Mouse (Mus musculus) small intestine, adult 2 months (tissue): ENCODE data around the gene Tmem60.

Source experiments
- CTCF ChIP-seq: fragments of 200-500 bp; IDR thresholded peaks from 2 replicates; pipeline ENCODE4 v1.5.1; 2012; ENCODE audit warnings: low read depth, mild to moderate bottlenecking, control low read depth, inconsistent platforms, low read length, moderate library complexity, mixed read lengths; ENCODE audit not compliant: insufficient replicate concordance, insufficient read length; ENCODE audit errors: extremely low read depth
- POLR2A ChIP-seq: fragments of 200-500 bp; IDR thresholded peaks from 2 replicates; pipeline ENCODE4 v1.6.1; 2012; ENCODE audit warnings: low read depth, mild to moderate bottlenecking, control low read depth, inconsistent platforms, low read length, moderate library complexity

GRCm38 (mm10) chr5:20919566-20919965 is 37.6 kb downstream of the Tmem60 start:
- TF ChIP-seq CTCF: no peak
- TF ChIP-seq POLR2A: no peak
